Mouse (Mus musculus) intestine, embryonic 16.5 days (tissue): ENCODE results near the gene Megf6. TPM values are rescaled to one million over a fixed set of nuclear protein-coding genes. Genes with fewer than 3 reads are reported as not detected.
A peak's percentile ranks its signal among the peaks of the same experiment; 100 is the strongest.

Source experiments
- ATAC-seq: fragments of 200-750 bp; cut with Nextera tagmentation; 2 replicates; pipeline ENCODE4 v1.8.0; 2017; ENCODE audit warnings: moderate TSS enrichment, moderate library complexity
- H3K27ac ChIP-seq: fragments of 300-500 bp; sonication (generic); 2 replicates; pipeline ENCODE4 v1.5.1; 2014; ENCODE audit warnings: mild to moderate bottlenecking, low read length
- H3K27me3 ChIP-seq: fragments of 300-500 bp; sonication (generic); replicated peaks from 2 replicates; pipeline ENCODE4 v1.6.1; 2014; ENCODE audit warnings: low read length, control low read depth, mixed read lengths; ENCODE audit not compliant: control insufficient read depth, insufficient read depth
- H3K36me3 ChIP-seq: fragments of 300-500 bp; sonication (generic); 2 replicates; pipeline ENCODE4 v1.6.1; 2014; ENCODE audit warnings: low read length, control low read depth; ENCODE audit not compliant: control insufficient read depth, insufficient read depth
- H3K4me1 ChIP-seq: fragments of 300-500 bp; sonication (generic); 2 replicates; pipeline ENCODE4 v1.6.1; 2014; ENCODE audit warnings: low read length, control low read depth, mixed read lengths; ENCODE audit not compliant: control insufficient read depth, insufficient read depth
- H3K4me2 ChIP-seq: fragments of 300-500 bp; sonication (generic); 2 replicates; pipeline ENCODE4 v1.6.1; 2014; ENCODE audit warnings: low read depth, low read length, control low read depth
- H3K4me3 ChIP-seq: fragments of 300-500 bp; sonication (generic); 2 replicates; pipeline ENCODE4 v1.5.1; 2014; ENCODE audit warnings: mild to moderate bottlenecking, low read length
- H3K9ac ChIP-seq: fragments of 300-500 bp; sonication (generic); 2 replicates; pipeline ENCODE4 v1.6.1; 2014; ENCODE audit warnings: low read depth, low read length
- H3K9me3 ChIP-seq: fragments of 300-500 bp; sonication (generic); 2 replicates; pipeline ENCODE4 v1.6.1; 2016; ENCODE audit warnings: low read length, control low read depth; ENCODE audit not compliant: control insufficient read depth
- WGBS: fragments of 180-500 bp; shearing (Covaris S2); extraction: QIAGEN DNeasy Blood & Tissue Kit; methylation state at CpG from one replicate; pipeline ENCODE4 v1.1.7; 2014; 5-methylcytosine and 5-hydroxymethylcytosine counted together
- polyA plus RNA-seq: library from polyadenylated mRNA; unstranded; fragments of >200 nt; fragmentation: Nextera tagmentation; extraction: Ambion mirVana; gene quantifications from 2 replicates; pipeline ENCODE4 v1.2.1, GENCODE M21; 2015

The Megf6 gene
- polyA plus RNA-seq, 1 experiment from 2014 or later = 10.3 TPM

- peak overlapping the region; percentile 51 for H3K4me3 ChIP-seq
- no peak for ATAC-seq
- H3K27ac ChIP-seq = no peak overlapping the region
- WGBS = under 1% methylated on average over 53 of the region's 59 CpGs
- H3K36me3 ChIP-seq = no peaks in the 10 kb centered on the region
- H3K9me3 ChIP-seq = no peaks in the 10 kb centered on the region
- H3K9ac ChIP-seq = peak overlapping the region; percentile 64
- peaks cover 25% of the 10 kb centered on the region for H3K4me1 ChIP-seq
- peaks cover 46% of the 10 kb centered on the region for H3K27me3 ChIP-seq
- H3K4me2 ChIP-seq = peak overlapping the region; percentile 90
These were observed 30.8 kb upstream of the Megf6 start for GRCm38 (mm10) chr4:154139671-154140181.

GRCm38 (mm10) chr4:154140182-154140212 lies 30.5 kb upstream of the Megf6 start, which contains the start of gene Trp73:
TSS of gene Trp73 (minus strand) at chr4:154140208.
- 0% methylated on average over 3 of the region's 4 CpGs for WGBS
- H3K9me3 ChIP-seq = no peaks in the 10 kb centered on the region
- peak within 1 kb of the TSS; percentile 51 for H3K4me3 ChIP-seq
- H3K27ac ChIP-seq = no peak within 1 kb of the TSS
- H3K9ac ChIP-seq = peak within 1 kb of the TSS; percentile 64
- ATAC-seq = no peak
- no peaks in the 10 kb centered on the region for H3K36me3 ChIP-seq
- H3K4me1 ChIP-seq = peaks cover 25% of the 10 kb centered on the region
- peak within 1 kb of the TSS; percentile 90 for H3K4me2 ChIP-seq
- H3K27me3 ChIP-seq = peaks cover 46% of the 10 kb centered on the region

GRCm38 (mm10) chr4:154140213-154141008 lies 30.1 kb upstream of the Megf6 start:
- WGBS = 2% methylated on average over 45 of the region's 46 CpGs
- peaks cover 46% of the 10 kb centered on the region for H3K27me3 ChIP-seq
- ATAC-seq = 0 out of 2 replicates have a peak, but pooled peaks have one; percentile 4

GRCm38 (mm10) chr4:154141009-154141867 lies 29.3 kb upstream of the Megf6 start:
- H3K4me2 ChIP-seq = 0 out of 2 replicates have a peak overlapping the region, but pooled peaks have one; percentile 22
- 3% methylated on average over 42 of the region's 42 CpGs for WGBS

More at GRCm38 (mm10) chr4:154140213-154141008, 30.1 kb upstream of the Megf6 start:
- H3K36me3 ChIP-seq = no peaks in the 10 kb centered on the region
- no peaks in the 10 kb centered on the region for H3K9me3 ChIP-seq
- H3K9ac ChIP-seq = peak overlapping the region; percentile 64
- no peak overlapping the region for H3K27ac ChIP-seq
- peaks cover 25% of the 10 kb centered on the region for H3K4me1 ChIP-seq
- peak overlapping the region; percentile 51 for H3K4me3 ChIP-seq
- peak overlapping the region; percentile 90 for H3K4me2 ChIP-seq

GRCm38 (mm10) chr4:154142211-154143040 lies 28.1 kb upstream of the Megf6 start, which contains the start of gene Wrap73:
TSS of gene Wrap73 (plus strand) at chr4:154142372.
- H3K27me3 ChIP-seq = peaks cover 42% of the 10 kb centered on the region
- H3K36me3 ChIP-seq = no peaks in the 10 kb centered on the region; the same call in 1 of the 2 replicates
- peak within 1 kb of the TSS; percentile 81 for H3K4me3 ChIP-seq
- H3K9ac ChIP-seq = peak within 1 kb of the TSS; percentile 87
- 1% methylated on average over 49 of the region's 49 CpGs for WGBS
- peak within 1 kb of the TSS; percentile 90 for H3K4me2 ChIP-seq
- no peaks in the 10 kb centered on the region for H3K9me3 ChIP-seq
- H3K27ac ChIP-seq = peak within 1 kb of the TSS; percentile 79
- peaks cover 25% of the 10 kb centered on the region for H3K4me1 ChIP-seq
- peak; percentile 98 for ATAC-seq

More at GRCm38 (mm10) chr4:154141009-154141867, 29.3 kb upstream of the Megf6 start:
- Histone ChIP-seq H3K36me3 (no peaks in the 10 kb centered on the region), H3K9ac (no peak overlapping the region), H3K4me3 (peak overlapping the region; percentile 51; the same call in 1 of the 2 replicates), H3K27ac (no peak overlapping the region), H3K9me3 (no peaks in the 10 kb centered on the region), H3K4me1 (peaks cover 25% of the 10 kb centered on the region), H3K27me3 (peaks cover 46% of the 10 kb centered on the region)
- no peak for ATAC-seq

- WGBS = 81% methylated on average over 3 of the region's 3 CpGs
- Histone ChIP-seq H3K27me3 (peaks cover 22% of the 10 kb centered on the region), H3K4me3 (no peak overlapping the region), H3K27ac (no peak overlapping the region), H3K9me3 (no peaks in the 10 kb centered on the region), H3K36me3 (no peaks in the 10 kb centered on the region; the same call in 1 of the 2 replicates), H3K9ac (no peak overlapping the region), H3K4me2 (no peak overlapping the region), H3K4me1 (peaks cover 21% of the 10 kb centered on the region)
- ATAC-seq = no peak
These were observed 25.8 kb upstream of the Megf6 start for GRCm38 (mm10) chr4:154144712-154145111.

- H3K4me3 ChIP-seq = no peak overlapping the region
- peaks cover 6% of the 10 kb centered on the region; the same call in 1 of the 2 replicates for H3K4me1 ChIP-seq
- no peak overlapping the region for H3K27ac ChIP-seq
- H3K36me3 ChIP-seq = no peaks in the 10 kb centered on the region; the same call in 1 of the 2 replicates
- H3K27me3 ChIP-seq = peaks cover 5% of the 10 kb centered on the region; the same call in 1 of the 2 replicates
- H3K9ac ChIP-seq = no peak overlapping the region
- ATAC-seq = no peak
- H3K4me2 ChIP-seq = no peak overlapping the region
- 80% methylated on average over 10 of the region's 10 CpGs for WGBS
- H3K9me3 ChIP-seq = no peaks in the 10 kb centered on the region
These were observed 24.2 kb upstream of the Megf6 start for GRCm38 (mm10) chr4:154146342-154146741.

- Histone ChIP-seq H3K9ac (no peak overlapping the region), H3K27me3 (no peaks in the 10 kb centered on the region), H3K4me1 (peaks cover under 1% of the 10 kb centered on the region), H3K4me2 (no peak overlapping the region), H3K9me3 (no peaks in the 10 kb centered on the region), H3K4me3 (no peak overlapping the region), H3K36me3 (peaks cover 6% of the 10 kb centered on the region), H3K27ac (no peak overlapping the region)
- 72% methylated on average over 11 of the region's 11 CpGs for WGBS
- no peak for ATAC-seq
These were observed 16.4 kb upstream of the Megf6 start for GRCm38 (mm10) chr4:154154104-154154503.
